Mouse (Mus musculus) CH12.LX (cell line): ENCODE measurements around the gene Slc22a14. TPM values are rescaled to one million over a fixed set of nuclear protein-coding genes. Genes with fewer than 3 reads are reported as not detected.

Experiments
- DNase-seq: peaks from one replicate; pipeline ENCODE4 v3.0.0-alpha.2; 2013; ENCODE audit errors: extremely low read depth
- H3K27ac ChIP-seq: 2 replicates; pipeline ENCODE4 v1.5.1; 2012; ENCODE audit warnings: low read depth, mild to moderate bottlenecking, control low read depth, moderate library complexity; ENCODE audit not compliant: insufficient read depth
- H3K27me3 ChIP-seq: replicated peaks from 2 replicates; pipeline ENCODE3; 2012; ENCODE audit warnings: inconsistent platforms
- H3K36me3 ChIP-seq, 2 experiments: replicated peaks in 1 of 2; 2 replicates each; pipeline versions ENCODE3 to v1.6.1; 2012; ENCODE audit warnings: inconsistent platforms in 1 of 2, low read length in 1 of 2, mild to moderate bottlenecking in 1 of 2, mixed read lengths in 1 of 2, moderate library complexity in 1 of 2; ENCODE audit not compliant: control insufficient read depth in 1 of 2, insufficient read depth in 1 of 2
- H3K4me1 ChIP-seq, 2 experiments: 2 replicates each; pipeline ENCODE4 v1.6.1; 2012; ENCODE audit warnings: inconsistent platforms in 1 of 2, moderate library complexity in 1 of 2; ENCODE audit not compliant: insufficient read depth in 2 of 2, control insufficient read depth in 1 of 2
- H3K4me2 ChIP-seq: 2 replicates; pipeline ENCODE4 v1.6.1; 2012; ENCODE audit warnings: low read depth, mild to moderate bottlenecking, control low read depth; ENCODE audit not compliant: poor library complexity, insufficient read depth, severe bottlenecking
- H3K4me3 ChIP-seq, 3 experiments: fragments of 150-350 bp in 1 of 3; sonication (generic) in 1 of 3; replicated peaks in 1 of 3; 2 replicates each; pipeline versions ENCODE3 to v1.5.1; 2011 to 2012; ENCODE audit warnings: low read depth in 2 of 3, low read length in 2 of 3, mild to moderate bottlenecking in 2 of 3, moderate library complexity in 2 of 3, control low read depth in 1 of 3, improper control_type of control experiment in 1 of 3, inconsistent platforms in 1 of 3, mixed read lengths in 1 of 3; ENCODE audit not compliant: poor library complexity in 1 of 3
- H3K79me2 ChIP-seq: replicated peaks from 2 replicates; pipeline ENCODE4 v1.6.1; 2012; ENCODE audit warnings: mild to moderate bottlenecking, moderate library complexity; ENCODE audit not compliant: control insufficient read depth, poor library complexity, insufficient read depth, severe bottlenecking; ENCODE audit errors: extremely low read depth
- H3K9ac ChIP-seq: 2 replicates; pipeline ENCODE4 v1.6.1; 2012; ENCODE audit warnings: low read depth, mild to moderate bottlenecking, control low read depth, moderate library complexity; ENCODE audit not compliant: insufficient read depth
- H3K9me3 ChIP-seq: replicated peaks from 2 replicates; pipeline ENCODE3; 2012; ENCODE audit warnings: low read length, inconsistent platforms, mixed read lengths
- CHD2 ChIP-seq: IDR thresholded peaks from 2 replicates; pipeline ENCODE4 v1.6.1; 2011; ENCODE audit warnings: low read length, improper control_type of control experiment
- IRF4 ChIP-seq: IDR thresholded peaks from 2 replicates; pipeline ENCODE4 v1.6.1; 2014; ENCODE audit warnings: low read depth, mild to moderate bottlenecking, inconsistent platforms, low read length, improper control_type of control experiment
- KAT2A ChIP-seq: IDR thresholded peaks from 2 replicates; pipeline ENCODE4 v1.6.1; 2012; ENCODE audit warnings: low read length, improper control_type of control experiment, inconsistent platforms; ENCODE audit not compliant: insufficient replicate concordance
- MAFK ChIP-seq: IDR thresholded peaks from 2 replicates; pipeline ENCODE4 v1.6.1; 2011; ENCODE audit warnings: low read length, improper control_type of control experiment; ENCODE audit not compliant: insufficient replicate concordance
- MAZ ChIP-seq: IDR thresholded peaks from 2 replicates; pipeline ENCODE4 v1.6.1; 2012; ENCODE audit warnings: low read depth, mild to moderate bottlenecking, inconsistent platforms, low read length, improper control_type of control experiment, moderate library complexity
- MYC ChIP-seq: IDR thresholded peaks from 2 replicates; pipeline ENCODE4 v1.6.1; 2011; ENCODE audit warnings: low read depth, mild to moderate bottlenecking, improper control_type of control experiment, low read length
- NRF1 ChIP-seq: IDR thresholded peaks from 2 replicates; pipeline ENCODE4 v1.6.1; 2014; ENCODE audit warnings: low read depth, mild to moderate bottlenecking, inconsistent platforms, low read length, improper control_type of control experiment, moderate library complexity
- PAX5 ChIP-seq: IDR thresholded peaks from 2 replicates; pipeline ENCODE4 v1.6.1; 2012; ENCODE audit warnings: low read length, inconsistent platforms, mixed read lengths
- RAD21 ChIP-seq: IDR thresholded peaks from 2 replicates; pipeline ENCODE4 v1.6.1; 2011; ENCODE audit warnings: low read depth, mild to moderate bottlenecking, low read length, improper control_type of control experiment, moderate library complexity
- TCF12 ChIP-seq: IDR thresholded peaks from 2 replicates; pipeline ENCODE4 v1.6.1; 2014; ENCODE audit warnings: low read depth, mild to moderate bottlenecking, inconsistent platforms, low read length, improper control_type of control experiment
- USF1 ChIP-seq: IDR thresholded peaks from 2 replicates; pipeline ENCODE4 v1.6.1; 2014; ENCODE audit warnings: low read depth, mild to moderate bottlenecking, inconsistent platforms, low read length, improper control_type of control experiment
- ZC3H11A ChIP-seq: IDR thresholded peaks from 2 replicates; pipeline ENCODE4 v1.6.1; 2012; ENCODE audit warnings: low read depth, mild to moderate bottlenecking, inconsistent platforms, low read length, improper control_type of control experiment
- ZKSCAN1 ChIP-seq: IDR thresholded peaks from 2 replicates; pipeline ENCODE4 v1.6.1; 2012; ENCODE audit warnings: low read depth, inconsistent platforms, low read length, improper control_type of control experiment, borderline replicate concordance
- ZMIZ1 ChIP-seq: IDR thresholded peaks from 2 replicates; pipeline ENCODE4 v1.6.1; 2012; ENCODE audit warnings: low read depth, mild to moderate bottlenecking, inconsistent platforms, low read length, improper control_type of control experiment
- ZNF384 ChIP-seq: IDR thresholded peaks from 2 replicates; pipeline ENCODE4 v1.6.1; 2012; ENCODE audit warnings: low read depth, low read length, improper control_type of control experiment, inconsistent platforms
- dilution Hi-C: fragments of 300-500 bp; cut with MboI; formaldehyde crosslinking; loops from 2 replicates; pipeline ENCODE4 v1.14.3; 2020; ENCODE audit warnings: low sequenced_read_pairs; ENCODE audit not compliant: extremely low pct_unique_long_range_greater_than_20kb, extremely low pct_ligation_motif_present
- in situ Hi-C: fragments of 300-500 bp; cut with MboI; formaldehyde crosslinking; loops from 3 replicates; pipeline ENCODE4 v1.14.3; 2019; ENCODE audit warnings: low sequenced_read_pairs, low pct_ligation_motif_present, low pct_unique_long_range_greater_than_20kb, mixed read lengths
- polyA plus RNA-seq: library from polyadenylated mRNA; unstranded; fragments of >175 nt; gene quantifications from 2 replicates; pipeline ENCODE4 v1.2.1, GENCODE M21; 2012; ENCODE audit warnings: low read depth; ENCODE audit not compliant: insufficient read length
- total RNA-seq, 2 experiments: library from RNA; depleted of rRNA; stranded (reverse); fragments of 300-350 nt in 1 of 2; fragments of >200 nt in 1 of 2; gene quantifications; 2 replicates each; pipeline ENCODE4 v1.2.3; 2012 to 2014

The Slc22a14 gene
- total and polyA plus RNA-seq, 3 experiments = not detected

GRCm38 (mm10) chr9:119408898-119409664, 43.7 kb upstream of the Slc22a14 start:
- no peak for TF ChIP-seq IRF4
- TF ChIP-seq MAFK = no peak
- TF ChIP-seq KAT2A = no peak
- no peak for TF ChIP-seq TCF12
- TF ChIP-seq MAZ = no peak
- TF ChIP-seq USF1 = no peak
- TF ChIP-seq ZC3H11A = no peak
- TF ChIP-seq ZNF384 = no peak
- no peak for TF ChIP-seq PAX5
- no peak for TF ChIP-seq ZMIZ1
- no peak for TF ChIP-seq ZKSCAN1
- TF ChIP-seq MYC = no peak
- TF ChIP-seq CHD2 = no peak
- H3K4me3 ChIP-seq = no peak overlapping the region
- H3K36me3 ChIP-seq = no peaks in the 10 kb centered on the region
- no peak overlapping the region for H3K9ac ChIP-seq
- H3K4me1 ChIP-seq = peaks cover 0 to 4% of the 10 kb centered on the region in 2 experiments; a peak in 2 of 4 replicates
- in situ Hi-C loops = no loop called here
- dilution Hi-C loops = no loop called here
- no peak overlapping the region for H3K4me2 ChIP-seq
- H3K9me3 ChIP-seq = no peaks in the 10 kb centered on the region
- no peak overlapping the region for H3K27ac ChIP-seq
- H3K27me3 ChIP-seq = peaks cover 35% of the 10 kb centered on the region
- no peak for DNase-seq
- H3K79me2 ChIP-seq = no peaks in the 10 kb centered on the region

- Histone ChIP-seq H3K27me3 (peaks cover 47% of the 10 kb centered on the region), H3K9ac (no peak overlapping the region), H3K4me3 (no peak overlapping the region), H3K79me2 (no peaks in the 10 kb centered on the region), H3K27ac (no peak overlapping the region), H3K9me3 (no peaks in the 10 kb centered on the region), H3K4me1 (peaks cover 0 to 16% of the 10 kb centered on the region in 2 experiments; a peak in 2 of 4 replicates), H3K4me2 (no peak overlapping the region), H3K36me3 (no peaks in the 10 kb centered on the region)
- dilution Hi-C loops (no loop called here), in situ Hi-C loops (no loop called here)
- no peak for DNase-seq
- TF ChIP-seq NRF1 (no peak), RAD21 (no peak)
These were observed 42.5 kb upstream of the Slc22a14 start for GRCm38 (mm10) chr9:119407884-119408283.
